Mouse (Mus musculus) midbrain, embryonic 16.5 days (tissue): Measurements from ENCODE around the gene Scg3. TPM values are rescaled to one million over a fixed set of nuclear protein-coding genes. Genes with fewer than 3 reads are reported as not detected.
"Not testable (repeated sequence)": the region's sequence is repeated elsewhere in the genome, so short reads cannot be mapped to it uniquely, and the experiment has no call there.

Experiments
- ATAC-seq: fragments of 200-750 bp; cut with Nextera tagmentation; 2 replicates; pipeline ENCODE4 v1.8.0; 2017; ENCODE audit warnings: moderate TSS enrichment
- H3K27ac ChIP-seq: fragments of 300-500 bp; sonication (generic); 2 replicates; pipeline ENCODE4 v1.5.1; 2014; ENCODE audit warnings: mild to moderate bottlenecking, low read length, mixed read lengths
- H3K27me3 ChIP-seq: fragments of 300-500 bp; sonication (generic); 2 replicates; pipeline ENCODE4 v1.6.1; 2014; ENCODE audit warnings: low read depth, low read length, mixed read lengths; ENCODE audit not compliant: control insufficient read depth, insufficient read depth
- H3K36me3 ChIP-seq: fragments of 300-500 bp; sonication (generic); 2 replicates; pipeline ENCODE4 v1.6.1; 2014; ENCODE audit warnings: mild to moderate bottlenecking, low read length, moderate library complexity, mixed read lengths; ENCODE audit not compliant: control insufficient read depth, insufficient read depth
- H3K4me1 ChIP-seq: fragments of 300-500 bp; sonication (generic); 2 replicates; pipeline ENCODE4 v1.6.1; 2014; ENCODE audit warnings: mild to moderate bottlenecking, low read length, mixed read lengths; ENCODE audit not compliant: control insufficient read depth, insufficient read depth
- H3K4me2 ChIP-seq: fragments of 300-500 bp; sonication (generic); 2 replicates; pipeline ENCODE4 v1.6.1; 2014; ENCODE audit warnings: mild to moderate bottlenecking, low read length, mixed read lengths
- H3K4me3 ChIP-seq: fragments of 300-500 bp; sonication (generic); 2 replicates; pipeline ENCODE4 v1.5.1; 2014; ENCODE audit warnings: low read depth, mild to moderate bottlenecking, low read length, moderate library complexity, mixed read lengths
- H3K9ac ChIP-seq: fragments of 300-500 bp; sonication (generic); 2 replicates; pipeline ENCODE4 v1.6.1; 2014; ENCODE audit warnings: low read depth, low read length, mixed read lengths
- H3K9me3 ChIP-seq: fragments of 300-500 bp; sonication (generic); replicated peaks from 2 replicates; pipeline ENCODE4 v1.6.1; 2014; ENCODE audit warnings: mild to moderate bottlenecking, low read length, mixed read lengths; ENCODE audit not compliant: control insufficient read depth, poor library complexity, severe bottlenecking
- WGBS: fragments of 180-500 bp; shearing (Covaris S2); extraction: QIAGEN DNeasy Blood & Tissue Kit; methylation state at CpG from one replicate; pipeline ENCODE4 v1.1.7; 2014; 5-methylcytosine and 5-hydroxymethylcytosine counted together
- polyA plus RNA-seq: library from polyadenylated mRNA; unstranded; fragments of >200 nt; fragmentation: Nextera tagmentation; extraction: Ambion mirVana; gene quantifications from 2 replicates; pipeline ENCODE4 v1.2.1, GENCODE M21; 2015

The Scg3 gene
- polyA plus RNA-seq, 1 experiment from 2014 or later = 134 TPM

DNA sequence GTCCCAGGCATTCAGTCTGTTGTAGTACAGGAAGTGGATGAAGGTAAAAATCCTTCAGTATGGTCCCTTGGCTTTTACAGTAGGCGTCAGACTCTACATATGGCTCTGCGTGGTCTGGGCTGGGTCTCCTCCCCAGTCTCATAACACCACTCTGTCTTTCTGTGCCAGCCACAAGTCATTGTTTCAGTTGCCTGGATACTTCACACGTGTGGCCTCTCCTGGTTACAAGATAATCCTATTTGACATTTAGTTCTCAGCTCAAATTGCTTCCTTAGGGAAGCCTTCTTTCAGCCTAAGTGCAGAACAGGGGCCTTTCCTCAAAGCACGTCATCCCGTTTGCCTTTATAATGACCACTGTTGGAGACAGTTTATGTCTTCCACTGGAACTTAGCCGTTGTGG lies 11.1 kb downstream of the Scg3 start:
- Histone ChIP-seq H3K4me1 (no peaks in the 10 kb centered on the region), H3K4me2 (no peak overlapping the region), H3K4me3 (no peak overlapping the region), H3K36me3 (peaks cover 70% of the 10 kb centered on the region), H3K27me3 (no peaks in the 10 kb centered on the region), H3K9ac (no peak overlapping the region), H3K9me3 (no peaks in the 10 kb centered on the region), H3K27ac (no peak overlapping the region)
- WGBS = 36% methylated on average over 6 of the region's 6 CpGs
- peak; percentile 44 for ATAC-seq

DNA sequence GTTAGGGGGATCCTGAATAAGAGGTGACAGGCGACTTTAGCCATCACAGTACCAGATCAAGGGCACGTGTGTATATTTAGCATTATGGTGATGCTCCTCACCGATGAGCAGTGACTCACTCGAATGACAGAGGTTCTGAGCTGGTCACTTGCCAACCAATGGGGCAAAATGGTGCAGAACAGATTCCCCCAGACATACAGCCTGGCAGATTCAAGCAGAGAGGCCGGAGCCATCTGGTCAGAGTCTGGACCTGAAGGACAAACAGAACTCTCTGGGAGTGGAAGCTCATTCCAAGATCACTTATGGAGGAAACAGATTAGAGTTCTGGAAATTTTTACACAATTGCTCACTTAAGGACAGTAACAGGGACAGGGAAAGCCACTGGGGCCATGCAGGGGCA lies 17.2 kb downstream of the Scg3 start:
- H3K9ac ChIP-seq = no peak overlapping the region
- 82% methylated on average over 5 of the region's 5 CpGs for WGBS
- peaks cover 48% of the 10 kb centered on the region for H3K36me3 ChIP-seq
- H3K4me2 ChIP-seq = no peak overlapping the region
- no peaks in the 10 kb centered on the region for H3K27me3 ChIP-seq
- H3K4me1 ChIP-seq = no peaks in the 10 kb centered on the region
- no peaks in the 10 kb centered on the region for H3K9me3 ChIP-seq
- no peak overlapping the region for H3K27ac ChIP-seq
- no peak for ATAC-seq
- H3K4me3 ChIP-seq = no peak overlapping the region

DNA sequence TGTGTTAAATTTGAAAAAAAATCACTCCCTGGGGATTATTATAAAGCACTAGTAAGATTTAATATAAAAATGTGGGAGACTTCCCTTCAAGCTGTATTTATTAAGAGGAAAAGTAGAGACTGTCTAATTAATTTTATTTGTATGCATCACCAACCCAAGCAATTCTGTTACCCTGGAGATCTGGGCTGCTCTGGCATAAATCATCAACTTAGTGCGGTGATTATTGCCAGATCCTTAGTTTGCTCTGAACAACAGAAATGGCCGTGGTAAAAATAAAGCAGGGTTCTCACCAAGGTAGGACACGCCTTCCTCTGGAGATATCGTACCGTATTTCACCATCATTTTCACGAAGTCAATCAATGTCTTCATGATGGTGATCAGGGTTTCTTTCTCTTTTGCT lies 18.5 kb downstream of the Scg3 start:
- H3K9me3 ChIP-seq = no peaks in the 10 kb centered on the region
- H3K4me3 ChIP-seq = no peak overlapping the region
- H3K27ac ChIP-seq = no peak overlapping the region
- no peak overlapping the region for H3K9ac ChIP-seq
- no peaks in the 10 kb centered on the region for H3K27me3 ChIP-seq
- H3K4me1 ChIP-seq = no peaks in the 10 kb centered on the region
- no peak overlapping the region for H3K4me2 ChIP-seq
- H3K36me3 ChIP-seq = peaks cover 49% of the 10 kb centered on the region
- ATAC-seq = no peak
- WGBS = 80% methylated on average over 6 of the region's 6 CpGs

GRCm38 (mm10) chr9:75660917-75661316 lies 22.9 kb downstream of the Scg3 start:
- Histone ChIP-seq H3K9ac (no peak overlapping the region), H3K9me3 (no peaks in the 10 kb centered on the region), H3K36me3 (peaks cover 35% of the 10 kb centered on the region), H3K27ac (no peak overlapping the region), H3K4me1 (no peaks in the 10 kb centered on the region), H3K27me3 (no peaks in the 10 kb centered on the region), H3K4me3 (no peak overlapping the region), H3K4me2 (no peak overlapping the region)
- no peak for ATAC-seq
- 92% methylated on average over 8 of the region's 8 CpGs for WGBS

DNA sequence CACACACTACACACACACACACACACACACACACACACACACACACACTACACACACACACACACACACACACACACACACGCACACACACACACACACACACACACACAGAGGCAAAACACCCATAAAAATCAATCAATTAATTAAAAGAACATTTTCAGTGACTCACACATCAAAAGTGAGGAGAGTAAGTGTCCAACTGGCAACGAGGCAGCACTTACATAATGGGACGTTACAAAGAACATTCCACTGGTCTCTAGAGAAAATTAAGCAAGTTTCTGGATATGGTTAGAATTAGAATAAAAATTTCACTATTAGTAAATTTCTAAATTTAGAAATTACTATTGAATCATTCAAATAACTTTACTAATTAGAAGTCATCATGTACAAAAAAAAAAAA lies 27.4 kb downstream of the Scg3 start:
- H3K36me3 ChIP-seq = peaks cover 39% of the 10 kb centered on the region

DNA sequence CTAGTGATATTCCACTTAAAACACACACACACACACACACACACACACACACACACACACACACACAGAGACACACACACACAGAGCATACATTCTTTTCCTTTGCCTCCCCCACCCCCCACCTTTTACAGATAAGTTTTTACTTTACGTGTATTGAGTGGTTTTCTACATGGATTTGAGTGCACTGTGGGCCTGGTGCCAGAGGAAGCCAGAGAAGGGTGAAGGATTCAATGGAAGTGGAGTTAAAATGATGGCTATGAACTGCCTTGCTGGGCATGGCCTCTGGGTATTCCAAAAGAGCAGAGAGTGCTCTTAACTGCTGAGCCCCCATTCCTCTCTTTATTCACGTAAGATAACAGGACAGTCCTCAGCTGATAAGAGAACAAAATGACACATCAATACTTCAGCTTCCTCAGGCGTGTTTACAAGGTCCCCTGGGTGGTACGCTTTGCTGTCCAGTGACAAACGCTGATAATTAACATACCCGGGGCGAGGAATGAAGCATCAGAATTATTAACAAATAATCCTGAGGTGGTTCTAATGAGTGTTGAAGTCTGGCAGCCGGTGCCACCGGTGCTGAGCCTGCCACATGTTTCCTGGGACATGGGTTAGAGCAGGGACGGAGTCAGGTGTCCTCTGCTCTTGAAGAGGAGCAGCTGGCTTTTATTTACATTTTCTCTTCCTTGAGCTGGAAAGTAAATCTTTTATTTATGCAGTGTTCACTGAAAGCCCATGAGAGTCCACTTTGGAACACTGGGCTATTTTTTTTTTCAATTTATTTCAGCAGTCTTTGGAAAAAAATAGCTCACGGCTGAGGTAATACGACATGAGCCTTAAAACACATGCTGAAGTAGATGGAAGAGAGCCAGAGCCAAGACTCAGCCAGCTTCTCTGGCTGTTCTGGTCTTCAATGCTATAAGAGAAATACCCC lies 29.6 kb downstream of the Scg3 start:
- WGBS = 43% methylated on average over 12 of the region's 12 CpGs
- Histone ChIP-seq H3K27me3 (no peaks in the 10 kb centered on the region), H3K4me1 (no peaks in the 10 kb centered on the region), H3K36me3 (peaks cover 40% of the 10 kb centered on the region), H3K27ac (no peak overlapping the region), H3K9me3 (no peaks in the 10 kb centered on the region), H3K4me3 (no peak overlapping the region), H3K9ac (no peak overlapping the region), H3K4me2 (no peak overlapping the region)
- ATAC-seq = no peak

More for the DNA sequence above, 27.4 kb downstream of the Scg3 start:
- H3K4me2 ChIP-seq, H3K27ac ChIP-seq, H3K4me3 ChIP-seq, H3K9ac ChIP-seq, H3K27me3 ChIP-seq, H3K4me1 ChIP-seq, ATAC-seq, H3K9me3 ChIP-seq: not testable (repeated sequence)
- 84% methylated on average over 3 of the region's 3 CpGs for WGBS

DNA sequence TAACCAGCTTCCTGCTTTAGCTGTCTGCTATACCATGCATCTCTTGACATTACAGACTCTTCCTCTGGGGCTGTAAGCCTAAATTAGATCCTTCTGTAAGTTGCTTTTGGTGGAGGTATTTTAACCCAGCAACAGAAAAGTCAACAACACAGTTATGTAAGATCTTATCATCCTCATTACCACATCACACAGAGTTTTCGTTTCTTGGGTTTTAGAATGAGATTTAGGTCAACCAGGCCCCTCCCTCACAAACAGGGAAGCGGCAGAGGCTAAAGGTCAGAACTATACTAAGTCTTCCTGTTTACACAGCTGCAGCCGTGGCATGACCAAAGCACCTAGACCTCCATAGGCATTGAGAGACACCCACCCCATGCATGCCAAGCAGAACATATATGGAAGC lies 38.5 kb downstream of the Scg3 start:
- Histone ChIP-seq H3K27ac (no peak overlapping the region), H3K4me2 (no peak overlapping the region), H3K9ac (no peak overlapping the region), H3K4me1 (no peaks in the 10 kb centered on the region), H3K9me3 (no peaks in the 10 kb centered on the region), H3K36me3 (peaks cover 57% of the 10 kb centered on the region), H3K27me3 (no peaks in the 10 kb centered on the region), H3K4me3 (no peak overlapping the region)
- WGBS = 77% methylated on average over 3 of the region's 3 CpGs
- ATAC-seq = no peak; the same call in 1 of the 2 replicates

- no peak for ATAC-seq
- Histone ChIP-seq H3K4me1 (peaks cover 4% of the 10 kb centered on the region; the same call in 1 of the 2 replicates), H3K4me2 (no peak overlapping the region), H3K27me3 (no peaks in the 10 kb centered on the region), H3K4me3 (no peak overlapping the region), H3K9me3 (no peaks in the 10 kb centered on the region), H3K9ac (no peak overlapping the region), H3K36me3 (peaks cover 7% of the 10 kb centered on the region; the same call in 1 of the 2 replicates), H3K27ac (no peak overlapping the region)
- WGBS = 86% methylated on average over 4 of the region's 4 CpGs
These were observed 49.6 kb downstream of the Scg3 start for GRCm38 (mm10) chr9:75634226-75634625.

DNA sequence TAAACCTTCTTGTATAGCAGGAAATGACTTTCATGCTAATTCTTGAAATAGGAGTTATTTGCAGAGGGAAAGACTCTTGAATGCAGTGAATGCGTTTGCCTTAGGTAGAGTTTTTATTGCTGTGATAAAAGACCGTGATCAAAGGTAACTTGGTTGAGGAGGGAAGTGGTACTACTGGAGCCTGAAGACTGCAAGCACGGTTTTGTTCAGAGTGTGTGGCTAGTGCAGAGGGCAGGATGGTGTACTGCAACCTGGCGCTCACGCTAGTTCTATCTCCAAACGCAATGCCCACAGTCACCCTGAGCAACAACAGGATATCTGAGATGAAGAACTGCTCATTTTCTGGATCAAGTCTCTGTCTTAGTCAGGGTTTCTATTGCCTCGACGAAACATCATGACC lies 50.3 kb downstream of the Scg3 start:
- H3K36me3 ChIP-seq = peaks cover 7% of the 10 kb centered on the region; the same call in 1 of the 2 replicates
- H3K9ac ChIP-seq = no peak overlapping the region
- ATAC-seq = no peak

More for the DNA sequence above, 50.3 kb downstream of the Scg3 start:
- Histone ChIP-seq H3K27ac (no peak overlapping the region), H3K4me3 (no peak overlapping the region), H3K4me1 (peaks cover 4% of the 10 kb centered on the region; the same call in 1 of the 2 replicates), H3K4me2 (no peak overlapping the region), H3K9me3 (no peaks in the 10 kb centered on the region), H3K27me3 (no peaks in the 10 kb centered on the region)
- WGBS = 92% methylated on average over 8 of the region's 8 CpGs
